Mouse (Mus musculus) WW6 (cell line): ENCODE data around the gene Pex5.
"Not testable (repeated sequence)": the region's sequence is repeated elsewhere in the genome, so short reads cannot be mapped to it uniquely, and the experiment has no call there.

Source experiments
- DNase-seq: peaks from one replicate; pipeline ENCODE4 v3.0.0-alpha.2; 2013; ENCODE audit warnings: low read depth, low spot score

Gene Pex5

GRCm38 (mm10) chr6:124427289-124427688, 12.4 kb upstream of the Pex5 start:
- DNase-seq: no peak

GRCm38 (mm10) chr6:124426604-124427003, 11.7 kb upstream of the Pex5 start:
- DNase-seq: no peak

- no peak for DNase-seq
These were observed 10.7 kb upstream of the Pex5 start for GRCm38 (mm10) chr6:124425523-124425922.

GRCm38 (mm10) chr6:124425042-124425441, 10.2 kb upstream of the Pex5 start:
- not testable (repeated sequence) for DNase-seq

- DNase-seq: no peak
These were observed 9.2 kb upstream of the Pex5 start for GRCm38 (mm10) chr6:124424068-124424498.

- DNase-seq: no peak
These were observed 3.8 kb upstream of the Pex5 start for GRCm38 (mm10) chr6:124418686-124419085.

GRCm38 (mm10) chr6:124415347-124416088, 651 bp upstream of the Pex5 start:
- peak; percentile 79 for DNase-seq

GRCm38 (mm10) chr6:124414150-124414926, 529 bp downstream of the Pex5 start:
- DNase-seq: no peak

- DNase-seq: no peak
These were observed 1.1 kb downstream of the Pex5 start for GRCm38 (mm10) chr6:124413770-124414149.

GRCm38 (mm10) chr6:124408355-124408754, 6.5 kb downstream of the Pex5 start:
- DNase-seq: no peak

GRCm38 (mm10) chr6:124407180-124407579, 7.7 kb downstream of the Pex5 start:
- DNase-seq: no peak

GRCm38 (mm10) chr6:124406326-124406725, 8.5 kb downstream of the Pex5 start:
- DNase-seq: no peak

GRCm38 (mm10) chr6:124399738-124400137, 15.1 kb downstream of the Pex5 start:
- no peak for DNase-seq

- DNase-seq: not testable (repeated sequence)
These were observed 19.9 kb downstream of the Pex5 start for GRCm38 (mm10) chr6:124394991-124395390.

- peak; percentile 14 for DNase-seq
These were observed 34.7 kb downstream of the Pex5 start for GRCm38 (mm10) chr6:124380142-124380541.

GRCm38 (mm10) chr6:124379331-124379730, 35.5 kb downstream of the Pex5 start:
- DNase-seq: peak; percentile 38

GRCm38 (mm10) chr6:124377494-124378255, 37.2 kb downstream of the Pex5 start:
- DNase-seq: no peak

- no peak for DNase-seq
These were observed 38.6 kb downstream of the Pex5 start for GRCm38 (mm10) chr6:124376311-124376710.

- no peak for DNase-seq
These were observed 39.4 kb downstream of the Pex5 start for GRCm38 (mm10) chr6:124375435-124375884.

- no peak for DNase-seq
These were observed 40.2 kb downstream of the Pex5 start for GRCm38 (mm10) chr6:124374683-124375082.

- no peak for DNase-seq
These were observed 41.2 kb downstream of the Pex5 start for GRCm38 (mm10) chr6:124373584-124374206.

GRCm38 (mm10) chr6:124364328-124364727, 50.5 kb downstream of the Pex5 start:
- DNase-seq: no peak
